Mouse (Mus musculus): ENCODE measurements at regions not wholly inside any gene's neighbourhood (a gene's known extent, or its start where the extent isn't known, plus 50 kb on each side); places are given as distances from the start of the nearest gene placed in this dataset.

DNA sequence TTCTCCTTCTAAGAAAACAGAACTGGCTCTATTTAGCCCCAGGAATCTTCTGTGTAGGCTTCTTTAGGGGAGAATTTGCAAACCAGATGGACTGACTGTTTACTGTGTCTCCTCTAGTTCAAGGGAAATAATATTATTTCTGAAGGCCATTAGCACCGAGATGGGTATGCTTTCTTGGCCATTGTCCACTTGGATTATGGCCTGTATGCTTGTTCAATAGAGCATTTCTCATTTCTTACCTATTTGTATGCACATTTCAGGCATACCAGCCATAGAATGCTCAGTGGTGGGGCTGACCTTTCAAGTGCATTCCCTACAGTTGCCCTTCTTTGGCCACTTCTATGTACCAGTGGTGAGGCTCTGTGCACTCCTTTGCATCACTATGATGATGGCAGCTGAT, 166.3 kb downstream of the Plpp3 start:
- ATAC-seq (replicated peaks; ENCODE audit: poor library complexity, severe bottlenecking) = no peak

- no peak for ATAC-seq (replicated peaks; ENCODE audit: poor library complexity, severe bottlenecking)
Measured at GRCm38 (mm10) chr4:105326989-105327388, 169.8 kb downstream of the Plpp3 start.

- ATAC-seq (replicated peaks; ENCODE audit: poor library complexity, severe bottlenecking) = no peak
Measured at GRCm38 (mm10) chr4:105327711-105328471, 170.7 kb downstream of the Plpp3 start.

DNA sequence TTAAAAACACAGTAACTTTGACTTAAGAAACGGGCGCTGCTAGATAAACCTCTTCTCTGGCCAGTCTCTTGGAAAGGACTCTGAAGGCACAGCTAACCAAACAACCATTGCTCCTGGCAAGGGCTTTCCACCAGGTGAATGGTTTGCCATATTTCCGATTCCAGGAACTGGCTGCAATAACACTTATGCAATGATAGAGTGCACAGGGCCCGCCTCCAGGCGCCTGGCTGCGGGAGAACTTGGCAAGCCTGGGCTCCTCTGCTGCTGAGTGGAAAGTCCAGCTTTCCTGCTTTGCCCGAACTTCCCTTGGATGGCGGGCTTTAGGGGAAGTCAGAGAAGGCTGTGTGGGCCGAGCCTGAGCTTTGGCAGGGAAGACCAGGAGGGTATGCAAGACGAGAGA, 171.6 kb downstream of the Plpp3 start:
- ATAC-seq (replicated peaks; ENCODE audit: poor library complexity, severe bottlenecking) = no peak

GRCm38 (mm10) chr4:105332081-105332480, 174.9 kb downstream of the Plpp3 start:
- ATAC-seq (replicated peaks; ENCODE audit: poor library complexity, severe bottlenecking) = no peak

- no peak for ATAC-seq (replicated peaks; ENCODE audit: poor library complexity, severe bottlenecking)
Measured at GRCm38 (mm10) chr4:105335872-105336271, 178.7 kb downstream of the Plpp3 start.

- no peak for ATAC-seq (replicated peaks; ENCODE audit: poor library complexity, severe bottlenecking)
Measured at GRCm38 (mm10) chr4:105336557-105336956, 179.4 kb downstream of the Plpp3 start.

DNA sequence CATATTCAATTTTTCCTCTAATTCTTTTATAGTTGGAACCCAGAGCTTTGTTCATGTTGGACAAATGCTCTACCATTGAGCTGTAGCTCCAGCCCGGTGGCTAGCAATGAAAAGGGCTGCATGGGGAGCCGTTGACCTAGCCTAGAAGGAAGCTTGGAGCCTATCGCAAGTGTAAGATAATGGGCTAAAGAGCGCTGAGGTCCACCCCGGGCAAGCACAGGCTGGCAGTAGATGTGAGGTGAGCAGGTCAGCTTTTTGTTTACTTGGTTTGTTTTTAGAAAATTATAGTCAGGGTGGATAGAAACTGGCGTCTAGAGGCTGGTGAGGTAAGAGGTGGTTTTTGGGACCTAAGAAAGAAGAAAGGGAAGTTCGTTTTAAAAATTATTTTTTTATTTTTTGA, 181.0 kb downstream of the Plpp3 start:
- no peak for ATAC-seq (replicated peaks; ENCODE audit: poor library complexity, severe bottlenecking)

GRCm38 (mm10) chr4:105338861-105339260, 181.7 kb downstream of the Plpp3 start:
- no peak for ATAC-seq (replicated peaks; ENCODE audit: poor library complexity, severe bottlenecking)

- ATAC-seq (replicated peaks; ENCODE audit: poor library complexity, severe bottlenecking) = no peak
Measured at GRCm38 (mm10) chr4:105341274-105341673, 184.1 kb downstream of the Plpp3 start.

GRCm38 (mm10) chr4:105346846-105347245, 189.7 kb downstream of the Plpp3 start:
- no peak for ATAC-seq (replicated peaks; ENCODE audit: poor library complexity, severe bottlenecking)

DNA sequence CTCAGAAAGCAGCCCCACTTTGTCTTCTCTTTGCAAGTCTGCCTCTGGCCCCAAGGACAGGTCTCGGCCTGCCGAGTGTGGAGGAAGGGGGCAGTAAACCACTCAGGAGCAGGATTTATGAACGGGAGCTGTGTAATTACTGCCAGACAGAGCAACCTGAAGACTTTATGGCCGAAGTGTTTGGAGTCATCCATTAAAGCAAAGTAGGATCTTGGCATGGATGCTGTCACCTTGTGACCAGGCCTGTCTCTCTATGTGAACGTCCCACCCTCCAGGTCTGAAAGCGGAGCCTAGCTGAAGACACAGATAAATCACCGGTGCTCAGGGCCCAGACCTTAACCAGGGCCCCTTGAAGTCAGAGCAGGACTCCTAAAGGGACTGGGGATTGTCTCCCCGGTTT, 190.8 kb downstream of the Plpp3 start:
- ATAC-seq (replicated peaks; ENCODE audit: poor library complexity, severe bottlenecking) = no peak

DNA sequence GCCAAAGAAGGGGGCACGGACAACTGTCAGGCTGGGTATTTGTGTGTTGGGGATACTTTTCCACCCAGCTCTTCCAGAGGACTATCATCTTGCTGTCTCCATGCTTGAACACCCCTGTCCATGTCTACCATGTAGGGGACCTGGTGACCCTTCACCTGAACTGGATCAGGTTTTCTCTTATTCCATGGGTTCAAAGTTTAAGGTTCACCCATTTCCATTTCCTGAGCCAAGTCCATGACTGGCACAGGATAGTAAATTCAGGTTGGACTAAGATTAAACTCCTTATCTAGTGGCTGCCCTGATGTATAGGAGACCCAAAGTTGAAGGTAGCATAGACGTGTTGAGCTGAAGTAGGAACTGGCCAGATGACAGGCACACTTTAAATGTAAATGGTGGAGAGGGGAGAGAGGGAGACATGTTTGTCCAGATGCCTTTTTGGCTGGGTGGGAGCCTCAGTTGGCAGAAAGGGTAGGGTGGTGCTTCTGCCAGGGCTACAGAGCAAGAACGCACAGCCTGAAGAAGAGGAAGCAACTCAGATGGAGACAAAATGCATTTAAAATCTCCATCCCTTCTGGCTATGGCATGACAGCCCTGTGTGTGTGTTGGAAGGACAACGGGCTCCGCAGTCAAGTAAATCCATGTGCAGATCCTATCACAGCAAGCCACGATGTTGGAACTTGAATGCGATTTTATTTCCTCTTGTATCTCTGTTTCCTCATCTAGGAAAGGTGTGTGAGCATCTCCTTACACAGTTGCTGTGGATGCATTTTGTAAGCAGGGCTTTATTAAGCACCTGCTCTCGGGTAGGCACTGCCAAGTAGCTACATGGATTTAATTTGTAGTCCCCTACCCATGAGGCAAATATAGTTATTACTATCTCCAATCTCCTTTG, 192.4 kb downstream of the Plpp3 start:
- ATAC-seq (replicated peaks; ENCODE audit: poor library complexity, severe bottlenecking) = no peak

GRCm38 (mm10) chr4:105352342-105352741, 195.2 kb downstream of the Plpp3 start:
- no peak; the same call in 1 of the 2 replicates for ATAC-seq (replicated peaks; ENCODE audit: poor library complexity, severe bottlenecking)

GRCm38 (mm10) chr4:105352953-105353352, 195.8 kb downstream of the Plpp3 start:
- ATAC-seq (replicated peaks; ENCODE audit: poor library complexity, severe bottlenecking) = peak; percentile 95

DNA sequence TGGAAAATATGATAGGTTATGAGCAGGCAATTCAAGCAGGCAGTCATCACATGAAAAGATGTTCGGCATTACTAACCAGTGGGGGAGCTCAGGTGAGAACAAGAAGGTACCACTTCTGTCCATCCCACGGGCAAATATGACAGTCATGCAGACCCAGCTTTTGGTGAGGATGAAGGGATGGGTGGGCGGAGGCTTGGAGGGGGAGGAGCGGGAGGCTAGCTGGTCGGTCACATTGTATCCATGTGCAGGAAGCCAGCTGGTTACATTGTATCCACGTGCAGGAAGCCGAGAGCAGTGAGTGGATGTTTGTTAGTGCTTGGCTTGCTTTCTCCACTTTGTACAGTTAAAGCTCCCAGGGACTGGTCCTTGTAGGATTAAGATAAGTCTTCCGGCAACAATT, 196.9 kb downstream of the Plpp3 start:
- ATAC-seq (replicated peaks; ENCODE audit: poor library complexity, severe bottlenecking) = no peak

- no peak for ATAC-seq (replicated peaks; ENCODE audit: poor library complexity, severe bottlenecking)
Measured at GRCm38 (mm10) chr4:105356616-105357015, 199.5 kb downstream of the Plpp3 start.

DNA sequence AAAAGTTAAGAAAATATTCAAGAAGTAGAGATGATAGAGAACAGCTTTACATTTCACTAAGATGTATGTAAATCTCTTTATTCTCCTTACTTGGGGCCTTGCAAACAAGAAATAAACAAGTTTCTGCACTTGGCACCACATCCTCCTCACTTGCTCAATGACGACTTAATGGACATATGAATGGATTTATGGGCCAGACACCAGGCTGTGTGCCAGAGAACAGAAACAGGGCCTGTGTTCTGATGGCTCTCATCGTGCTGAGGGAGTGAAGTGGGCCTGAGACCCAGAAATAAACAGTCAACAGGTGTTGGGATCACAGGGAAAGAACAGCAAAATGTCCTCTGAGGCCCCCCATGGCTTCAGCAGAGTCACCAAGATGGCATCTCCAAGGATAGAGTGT, 201.6 kb downstream of the Plpp3 start:
- ATAC-seq (replicated peaks; ENCODE audit: poor library complexity, severe bottlenecking) = no peak

DNA sequence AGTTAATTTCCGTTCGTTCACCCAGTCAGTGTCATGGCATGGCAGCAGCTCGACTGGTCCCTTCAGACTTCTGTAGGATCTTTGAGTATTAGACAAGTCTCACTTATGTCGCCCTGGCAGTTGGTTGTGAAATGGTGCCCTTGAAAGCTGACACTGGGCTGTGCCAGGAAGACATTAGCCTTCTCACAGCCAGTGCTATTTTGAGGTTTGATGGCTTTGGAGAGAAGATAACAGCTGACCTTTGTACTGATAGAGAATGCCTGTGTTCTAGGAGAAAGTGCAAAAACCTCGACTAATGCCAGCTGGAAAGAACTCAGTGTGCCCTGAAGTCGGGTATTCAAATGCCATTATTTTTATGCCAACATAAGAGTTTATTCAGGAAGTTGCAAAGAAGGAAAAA, 207.3 kb downstream of the Plpp3 start:
- no peak for ATAC-seq (replicated peaks; ENCODE audit: poor library complexity, severe bottlenecking)

DNA sequence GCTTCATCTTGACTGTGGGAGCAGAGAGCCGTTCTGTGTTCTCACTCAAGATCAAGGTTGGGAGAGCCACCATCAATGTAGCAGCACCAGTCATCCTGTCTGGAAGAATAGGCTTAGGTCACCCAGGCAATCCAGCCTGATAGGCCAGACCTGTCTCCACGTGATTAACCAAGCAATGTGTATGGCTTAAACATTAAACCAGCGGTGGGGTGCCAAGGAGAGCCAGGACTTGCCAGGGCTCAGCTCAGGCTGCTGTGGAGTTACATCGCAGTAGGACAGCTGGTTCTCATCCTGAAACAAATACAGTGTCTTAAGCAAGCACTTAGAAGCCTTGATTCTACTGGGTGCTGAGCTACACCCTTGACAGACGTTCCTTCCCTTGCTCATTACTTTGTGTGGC, 207.9 kb downstream of the Plpp3 start:
- no peak for ATAC-seq (replicated peaks; ENCODE audit: poor library complexity, severe bottlenecking)

GRCm38 (mm10) chr4:105376591-105376990, 219.4 kb downstream of the Plpp3 start:
- no peak for ATAC-seq (replicated peaks; ENCODE audit: poor library complexity, severe bottlenecking)

All from granulocyte monocyte progenitor cell, adult 5-6 weeks (primary cell).